Mouse (Mus musculus) hindbrain, embryonic 16.5 days (tissue): Measurements from ENCODE around the gene Neb. TPM values are rescaled to one million over a fixed set of nuclear protein-coding genes. Genes with fewer than 3 reads are reported as not detected.
A peak's percentile ranks its signal among the peaks of the same experiment; 100 is the strongest.

ENCODE experiments used
- ATAC-seq: fragments of 200-750 bp; cut with Nextera tagmentation; 2 replicates; pipeline ENCODE4 v1.8.0; 2017; ENCODE audit warnings: moderate TSS enrichment, moderate library complexity
- H3K27ac ChIP-seq: fragments of 300-500 bp; sonication (generic); 2 replicates; pipeline ENCODE4 v1.5.1; 2014; ENCODE audit warnings: low read depth, mild to moderate bottlenecking, control low read depth, low read length, moderate library complexity
- H3K27me3 ChIP-seq: fragments of 300-500 bp; sonication (generic); replicated peaks from 2 replicates; pipeline ENCODE4 v1.6.1; 2014; ENCODE audit warnings: low read length; ENCODE audit not compliant: control insufficient read depth, insufficient read depth
- H3K36me3 ChIP-seq: fragments of 300-500 bp; sonication (generic); 2 replicates; pipeline ENCODE4 v1.6.1; 2014; ENCODE audit warnings: mild to moderate bottlenecking, low read length, moderate library complexity, mixed read lengths; ENCODE audit not compliant: control insufficient read depth, insufficient read depth
- H3K4me1 ChIP-seq: fragments of 300-500 bp; sonication (generic); 2 replicates; pipeline ENCODE4 v1.6.1; 2014; ENCODE audit warnings: low read depth, low read length; ENCODE audit not compliant: control insufficient read depth, insufficient read depth
- H3K4me2 ChIP-seq: fragments of 300-500 bp; sonication (generic); 2 replicates; pipeline ENCODE4 v1.6.1; 2014; ENCODE audit warnings: mild to moderate bottlenecking, low read length, control low read depth, moderate library complexity
- H3K4me3 ChIP-seq: fragments of 300-500 bp; sonication (generic); 2 replicates; pipeline ENCODE4 v1.5.1; 2014; ENCODE audit warnings: mild to moderate bottlenecking, low read length, control low read depth, moderate library complexity
- H3K9ac ChIP-seq: fragments of 300-500 bp; sonication (generic); 2 replicates; pipeline ENCODE4 v1.6.1; 2014; ENCODE audit warnings: low read depth, mild to moderate bottlenecking, control low read depth, low read length, moderate library complexity
- H3K9me3 ChIP-seq: fragments of 300-500 bp; sonication (generic); 2 replicates; pipeline ENCODE4 v1.6.1; 2014; ENCODE audit warnings: mild to moderate bottlenecking, low read length, moderate library complexity; ENCODE audit not compliant: control insufficient read depth
- WGBS: fragments of 180-500 bp; shearing (Covaris S2); extraction: QIAGEN DNeasy Blood & Tissue Kit; methylation state at CpG from one replicate; pipeline ENCODE4 v1.1.7; 2014; 5-methylcytosine and 5-hydroxymethylcytosine counted together
- polyA plus RNA-seq: library from polyadenylated mRNA; unstranded; fragments of >200 nt; fragmentation: Nextera tagmentation; extraction: Ambion mirVana; gene quantifications from 2 replicates; pipeline ENCODE4 v1.2.1, GENCODE M21; 2015

Neb gene
- polyA plus RNA-seq, 1 experiment from 2014 or later = 0.76 TPM

GRCm38 (mm10) chr2:52367248-52367647, 11.0 kb downstream of the Neb start:
- Histone ChIP-seq H3K4me2 (no peak overlapping the region), H3K4me1 (no peaks in the 10 kb centered on the region), H3K27me3 (no peaks in the 10 kb centered on the region), H3K9ac (no peak overlapping the region), H3K27ac (no peak overlapping the region), H3K9me3 (no peaks in the 10 kb centered on the region), H3K36me3 (no peaks in the 10 kb centered on the region), H3K4me3 (no peak overlapping the region)
- no peak for ATAC-seq
- 74% methylated on average over 13 of the region's 13 CpGs for WGBS

GRCm38 (mm10) chr2:52361086-52361485, 17.2 kb downstream of the Neb start:
- Histone ChIP-seq H3K36me3 (no peaks in the 10 kb centered on the region), H3K27ac (no peak overlapping the region), H3K4me2 (no peak overlapping the region), H3K4me3 (no peak overlapping the region), H3K9me3 (no peaks in the 10 kb centered on the region), H3K27me3 (no peaks in the 10 kb centered on the region), H3K9ac (no peak overlapping the region), H3K4me1 (no peaks in the 10 kb centered on the region)
- 85% methylated on average over 9 of the region's 9 CpGs for WGBS
- ATAC-seq = no peak

GRCm38 (mm10) chr2:52359722-52360121, 18.6 kb downstream of the Neb start:
- Histone ChIP-seq H3K9me3 (no peaks in the 10 kb centered on the region), H3K4me3 (no peak overlapping the region), H3K4me1 (no peaks in the 10 kb centered on the region), H3K36me3 (no peaks in the 10 kb centered on the region), H3K27me3 (no peaks in the 10 kb centered on the region), H3K27ac (no peak overlapping the region), H3K4me2 (no peak overlapping the region), H3K9ac (no peak overlapping the region)
- WGBS = 27% methylated on average over 1 of the region's 1 CpGs
- peak; percentile 45; the same call in 1 of the 2 replicates for ATAC-seq

GRCm38 (mm10) chr2:52358156-52358555, 20.1 kb downstream of the Neb start:
- no peak for ATAC-seq
- 83% methylated on average over 5 of the region's 5 CpGs for WGBS
- H3K4me1 ChIP-seq = no peaks in the 10 kb centered on the region

GRCm38 (mm10) chr2:52351029-52351428, 27.2 kb downstream of the Neb start:
- Histone ChIP-seq H3K4me2 (no peak overlapping the region), H3K27me3 (no peaks in the 10 kb centered on the region), H3K9me3 (no peaks in the 10 kb centered on the region), H3K9ac (no peak overlapping the region), H3K4me1 (no peaks in the 10 kb centered on the region), H3K27ac (no peak overlapping the region), H3K4me3 (no peak overlapping the region), H3K36me3 (no peaks in the 10 kb centered on the region)
- ATAC-seq = no peak
- 96% methylated on average over 1 of the region's 1 CpGs for WGBS

More at GRCm38 (mm10) chr2:52358156-52358555, 20.1 kb downstream of the Neb start:
- Histone ChIP-seq H3K27me3 (no peaks in the 10 kb centered on the region), H3K9me3 (no peaks in the 10 kb centered on the region), H3K36me3 (no peaks in the 10 kb centered on the region), H3K9ac (no peak overlapping the region), H3K4me2 (no peak overlapping the region), H3K4me3 (no peak overlapping the region), H3K27ac (no peak overlapping the region)

- Histone ChIP-seq H3K27ac (no peak overlapping the region), H3K36me3 (no peaks in the 10 kb centered on the region), H3K4me1 (no peaks in the 10 kb centered on the region), H3K9me3 (no peaks in the 10 kb centered on the region), H3K4me2 (no peak overlapping the region), H3K9ac (no peak overlapping the region), H3K27me3 (no peaks in the 10 kb centered on the region), H3K4me3 (no peak overlapping the region)
- ATAC-seq = no peak
- 79% methylated on average over 7 of the region's 7 CpGs for WGBS
Observed at GRCm38 (mm10) chr2:52340990-52341389, 37.3 kb downstream of the Neb start.

- H3K27me3 ChIP-seq = no peaks in the 10 kb centered on the region
- no peak for ATAC-seq
- 85% methylated on average over 13 of the region's 13 CpGs for WGBS
- no peak overlapping the region for H3K9ac ChIP-seq
- H3K36me3 ChIP-seq = no peaks in the 10 kb centered on the region
- H3K4me2 ChIP-seq = no peak overlapping the region
- H3K9me3 ChIP-seq = no peaks in the 10 kb centered on the region
- no peak overlapping the region for H3K27ac ChIP-seq
- no peak overlapping the region for H3K4me3 ChIP-seq
- no peaks in the 10 kb centered on the region for H3K4me1 ChIP-seq
Observed at GRCm38 (mm10) chr2:52335556-52335955, 42.7 kb downstream of the Neb start.

- H3K27ac ChIP-seq = no peak overlapping the region
- no peaks in the 10 kb centered on the region for H3K4me1 ChIP-seq
- H3K4me3 ChIP-seq = no peak overlapping the region
- H3K36me3 ChIP-seq = no peaks in the 10 kb centered on the region
- H3K4me2 ChIP-seq = no peak overlapping the region
- H3K9ac ChIP-seq = no peak overlapping the region
- H3K9me3 ChIP-seq = no peaks in the 10 kb centered on the region
- H3K27me3 ChIP-seq = no peaks in the 10 kb centered on the region
- no peak for ATAC-seq
- 92% methylated on average over 8 of the region's 8 CpGs for WGBS
Observed at GRCm38 (mm10) chr2:52335087-52335486, 43.2 kb downstream of the Neb start.

GRCm38 (mm10) chr2:52333535-52333934, 44.7 kb downstream of the Neb start:
- 62% methylated on average over 2 of the region's 2 CpGs for WGBS
- Histone ChIP-seq H3K9me3 (no peaks in the 10 kb centered on the region), H3K27me3 (no peaks in the 10 kb centered on the region), H3K27ac (no peak overlapping the region), H3K9ac (no peak overlapping the region), H3K4me3 (no peak overlapping the region), H3K4me1 (no peaks in the 10 kb centered on the region), H3K4me2 (no peak overlapping the region), H3K36me3 (no peaks in the 10 kb centered on the region)
- ATAC-seq = no peak

- H3K9me3 ChIP-seq = no peaks in the 10 kb centered on the region
- no peak overlapping the region for H3K27ac ChIP-seq
- WGBS = 80% methylated on average over 3 of the region's 3 CpGs
- H3K4me2 ChIP-seq = no peak overlapping the region
- H3K4me3 ChIP-seq = no peak overlapping the region
- no peaks in the 10 kb centered on the region for H3K4me1 ChIP-seq
- H3K27me3 ChIP-seq = no peaks in the 10 kb centered on the region
- no peaks in the 10 kb centered on the region for H3K36me3 ChIP-seq
- H3K9ac ChIP-seq = no peak overlapping the region
- no peak for ATAC-seq
Observed at GRCm38 (mm10) chr2:52331761-52332160, 46.5 kb downstream of the Neb start.
